Mouse (Mus musculus) ES-Bruce4 (cell line): Measurements from ENCODE around the gene Asb2.

Source experiments
- CTCF ChIP-seq: IDR thresholded peaks from one replicate; pipeline ENCODE4 v1.8.1; 2011; ENCODE audit warnings: low read depth, low read length
- EP300 ChIP-seq: IDR thresholded peaks from 2 replicates; pipeline ENCODE4 v1.6.1; 2011; ENCODE audit warnings: low read depth, low read length; ENCODE audit not compliant: insufficient read depth
- POLR2A ChIP-seq: IDR thresholded peaks from one replicate; pipeline ENCODE4 v1.8.1; 2011; ENCODE audit warnings: low read length; ENCODE audit not compliant: insufficient read depth

- TF ChIP-seq POLR2A (no peak), EP300 (no peak), CTCF (no peak)
These were observed 17.5 kb downstream of the Asb2 start for GRCm38 (mm10) chr12:103338162-103338798.
